Mouse (Mus musculus) layer of hippocampus, adult 11-12 months (tissue): Measurements from ENCODE around the gene Rnpepl1.
"Not testable (repeated sequence)": the region's sequence is repeated elsewhere in the genome, so short reads cannot be mapped to it uniquely, and the experiment has no call there.

ENCODE experiments used
- DNase-seq: peaks from one replicate; pipeline ENCODE4 v3.0.0; 2022; ENCODE audit warnings: low spot score

Rnpepl1 gene

DNA sequence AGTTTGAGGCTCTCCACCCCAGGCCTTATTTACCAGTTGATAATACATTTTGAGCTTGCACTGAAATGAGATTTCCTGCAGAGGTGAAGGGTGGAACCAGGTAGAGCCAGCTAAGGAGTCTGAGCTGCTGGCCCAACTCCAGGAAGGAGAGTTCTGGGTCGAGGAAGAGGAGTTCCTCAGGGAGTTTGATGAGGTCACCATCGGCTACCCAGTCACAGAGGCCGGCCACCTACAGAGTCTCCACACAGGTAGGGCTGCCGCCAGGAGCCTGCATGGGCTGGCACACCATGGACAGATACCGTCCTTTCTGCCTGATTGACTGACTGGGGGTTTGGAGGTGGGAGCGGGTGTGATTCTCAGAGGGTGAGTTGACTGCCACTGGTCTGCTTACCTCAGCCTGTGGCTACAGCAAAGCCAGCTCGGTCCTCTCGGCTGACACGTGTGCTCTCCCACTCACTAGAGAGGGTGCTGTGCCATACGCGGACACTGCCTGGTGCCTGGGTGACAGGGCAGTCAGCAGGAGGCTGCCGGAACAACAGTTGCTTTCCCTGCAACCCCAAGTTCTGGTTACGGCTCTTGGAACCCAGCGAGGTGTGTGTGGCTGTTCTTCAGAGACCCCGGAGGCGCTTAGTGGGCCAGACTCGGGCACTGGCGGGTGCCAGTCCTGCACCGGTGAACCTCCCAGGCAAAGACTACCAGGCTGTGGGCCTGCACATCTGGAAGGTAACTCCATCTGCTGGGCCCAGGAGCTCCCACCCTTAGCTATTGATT is 32.8 kb downstream of the Rnpepl1 start:
- DNase-seq: no peak

DNA sequence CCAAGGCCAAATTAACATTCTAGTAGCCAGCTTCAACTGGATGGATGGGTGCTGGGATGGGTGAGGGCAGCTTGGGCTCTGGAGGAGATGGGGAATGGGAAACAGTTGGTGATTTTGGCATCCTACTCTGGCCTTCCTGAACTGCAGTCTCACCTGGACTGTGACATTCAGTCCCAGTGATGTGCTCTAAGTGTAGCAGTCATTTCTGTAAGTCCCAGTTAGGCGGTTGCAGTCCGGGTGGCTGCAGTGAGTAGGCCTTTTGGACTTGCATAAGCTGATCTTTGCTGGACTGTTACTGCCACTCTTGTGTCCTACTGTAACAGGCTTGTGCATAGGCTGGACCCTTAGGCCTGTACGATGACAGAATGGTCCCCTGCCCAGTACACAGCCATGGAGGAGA is 37.4 kb downstream of the Rnpepl1 start:
- DNase-seq: no peak

DNA sequence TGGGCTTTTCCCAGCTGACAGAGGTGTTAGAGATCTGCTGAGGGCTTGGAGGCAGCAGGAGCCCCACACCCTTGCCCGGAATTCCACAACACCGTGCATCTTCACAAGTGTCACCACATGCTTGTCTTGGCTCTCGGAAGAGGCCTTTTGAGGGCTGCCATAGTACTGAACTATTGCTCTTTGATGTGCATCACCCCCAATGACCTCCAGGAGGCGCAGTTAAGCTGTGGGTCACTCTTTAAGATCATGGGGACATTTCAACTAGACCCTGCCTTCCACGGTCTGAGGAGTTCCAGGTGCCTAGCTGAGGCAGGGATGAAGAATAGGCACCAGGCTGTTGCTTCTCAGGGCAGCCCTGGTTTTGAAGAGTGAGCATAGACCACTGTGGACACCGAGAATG is 38.8 kb downstream of the Rnpepl1 start:
- DNase-seq: no peak

DNA sequence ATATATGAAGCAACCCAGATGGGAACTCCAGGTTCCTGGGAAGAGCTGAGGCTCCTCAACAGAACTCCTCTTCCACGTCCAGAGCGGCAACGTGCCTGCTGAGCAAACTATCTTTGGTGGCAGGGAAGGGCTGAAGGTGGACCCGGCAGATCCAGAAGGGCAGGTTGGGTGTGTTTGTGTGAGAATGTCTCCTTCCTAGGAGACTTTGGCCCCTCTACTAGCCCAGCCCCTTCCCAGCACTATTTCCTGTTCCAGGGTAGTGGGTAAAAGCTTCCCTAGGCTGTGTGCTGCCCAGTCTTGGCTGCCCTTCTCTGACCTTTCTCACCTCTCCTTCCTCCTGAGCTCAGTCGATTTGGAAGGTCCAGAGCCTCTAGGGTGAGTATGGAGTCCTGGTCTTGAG is 40.0 kb downstream of the Rnpepl1 start, which contains the start of gene Gpr35:
Gene Gpr35 (plus strand): TSS at position 259 of the 400 bp plus-strand sequence.
- no peak for DNase-seq

DNA sequence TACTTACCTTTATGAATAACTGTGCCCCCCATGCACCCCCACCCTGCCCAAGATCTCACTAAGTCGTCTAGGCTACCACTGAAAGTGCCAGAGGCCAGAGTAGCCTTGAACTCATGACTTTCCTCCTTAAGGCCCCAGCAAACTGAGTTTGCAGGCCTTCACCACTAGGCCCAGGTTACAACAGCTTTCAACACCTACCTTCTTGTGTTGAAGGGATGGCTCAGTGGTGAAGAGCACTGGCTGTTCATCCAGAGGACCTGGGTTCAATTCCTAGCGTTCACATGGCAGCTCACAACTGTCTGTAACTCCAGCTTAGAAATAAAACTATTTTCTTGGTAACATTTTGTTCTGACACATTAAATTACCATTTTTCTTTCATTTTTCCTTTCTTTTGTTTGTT is 43.1 kb downstream of the Rnpepl1 start:
- DNase-seq: no peak

DNA sequence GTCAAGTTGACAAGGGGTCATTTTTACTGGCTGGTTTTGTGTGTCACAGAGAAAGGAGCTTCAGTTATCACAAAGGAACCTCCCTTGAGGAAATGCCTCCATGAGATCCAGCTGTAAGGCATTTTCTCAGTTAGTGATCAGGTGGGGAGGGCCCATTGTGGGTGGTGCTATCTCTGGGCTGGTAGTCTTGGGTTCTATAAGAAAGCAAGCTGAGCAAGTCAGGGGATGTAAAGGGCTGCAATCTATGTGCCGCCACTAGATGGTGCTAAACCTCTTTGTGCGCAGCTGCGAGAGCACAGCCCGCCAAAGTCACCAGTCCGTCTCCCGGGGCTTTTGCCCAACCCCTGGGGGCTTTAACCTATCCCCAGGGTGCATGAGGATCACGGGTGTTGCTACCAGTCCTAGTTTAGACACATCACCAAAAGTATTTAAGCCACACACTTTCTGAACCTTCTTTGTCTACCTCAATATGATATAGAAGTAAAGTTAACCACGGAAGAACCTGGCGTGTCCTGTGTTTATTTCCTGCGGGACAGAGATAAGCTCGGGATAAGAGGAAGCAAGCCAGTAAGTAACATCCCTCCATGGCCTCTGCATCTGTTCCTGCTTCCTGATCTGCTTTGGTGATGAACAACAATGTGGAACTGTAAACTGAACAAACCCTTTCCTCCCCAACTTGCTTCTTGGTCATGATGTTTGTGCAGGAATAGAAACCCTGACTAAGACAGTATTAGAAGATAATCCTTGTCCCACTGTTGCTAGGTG is 46.2 kb downstream of the Rnpepl1 start:
- peak; percentile 77 for DNase-seq

DNA sequence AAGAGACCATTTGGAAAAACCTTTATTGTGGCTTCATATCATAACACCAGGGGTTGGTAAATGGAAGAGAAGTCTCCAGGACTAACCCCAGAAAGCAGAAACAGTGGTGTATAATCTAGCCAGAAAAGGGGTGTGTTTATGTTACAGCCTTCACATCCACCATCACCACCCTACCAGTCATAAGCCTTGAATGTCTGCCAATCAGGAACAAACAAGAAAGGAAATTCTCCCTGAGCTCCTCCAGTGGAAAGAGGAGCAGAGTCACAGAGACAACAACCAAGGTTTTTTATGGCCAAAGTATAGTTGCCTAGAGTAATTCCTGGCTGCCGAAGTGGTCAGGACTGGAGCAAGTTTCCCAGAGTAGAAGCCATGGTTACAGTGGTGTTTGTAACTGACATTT is 48.4 kb downstream of the Rnpepl1 start:
- DNase-seq: no peak

DNA sequence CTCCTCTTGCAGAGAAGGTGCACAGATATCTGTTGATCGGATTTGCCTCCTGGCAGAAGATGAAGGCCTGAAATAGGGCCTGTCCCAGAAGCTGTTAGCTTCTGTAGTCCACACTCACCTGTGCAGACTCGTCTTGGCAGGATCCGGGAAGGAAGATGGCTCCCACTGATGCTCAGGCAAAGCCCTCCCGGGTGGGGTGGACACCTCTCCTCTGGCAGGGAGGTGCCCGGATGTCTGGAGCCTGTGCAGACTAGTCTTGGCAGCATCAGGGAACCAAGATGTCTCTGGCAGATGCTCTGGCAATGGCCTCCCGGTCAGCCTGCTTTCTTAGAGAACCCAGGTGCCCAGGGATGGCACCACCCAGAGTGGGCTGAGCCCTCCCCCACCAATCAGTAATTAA is 60.2 kb downstream of the Rnpepl1 start:
- not testable (repeated sequence) for DNase-seq

DNA sequence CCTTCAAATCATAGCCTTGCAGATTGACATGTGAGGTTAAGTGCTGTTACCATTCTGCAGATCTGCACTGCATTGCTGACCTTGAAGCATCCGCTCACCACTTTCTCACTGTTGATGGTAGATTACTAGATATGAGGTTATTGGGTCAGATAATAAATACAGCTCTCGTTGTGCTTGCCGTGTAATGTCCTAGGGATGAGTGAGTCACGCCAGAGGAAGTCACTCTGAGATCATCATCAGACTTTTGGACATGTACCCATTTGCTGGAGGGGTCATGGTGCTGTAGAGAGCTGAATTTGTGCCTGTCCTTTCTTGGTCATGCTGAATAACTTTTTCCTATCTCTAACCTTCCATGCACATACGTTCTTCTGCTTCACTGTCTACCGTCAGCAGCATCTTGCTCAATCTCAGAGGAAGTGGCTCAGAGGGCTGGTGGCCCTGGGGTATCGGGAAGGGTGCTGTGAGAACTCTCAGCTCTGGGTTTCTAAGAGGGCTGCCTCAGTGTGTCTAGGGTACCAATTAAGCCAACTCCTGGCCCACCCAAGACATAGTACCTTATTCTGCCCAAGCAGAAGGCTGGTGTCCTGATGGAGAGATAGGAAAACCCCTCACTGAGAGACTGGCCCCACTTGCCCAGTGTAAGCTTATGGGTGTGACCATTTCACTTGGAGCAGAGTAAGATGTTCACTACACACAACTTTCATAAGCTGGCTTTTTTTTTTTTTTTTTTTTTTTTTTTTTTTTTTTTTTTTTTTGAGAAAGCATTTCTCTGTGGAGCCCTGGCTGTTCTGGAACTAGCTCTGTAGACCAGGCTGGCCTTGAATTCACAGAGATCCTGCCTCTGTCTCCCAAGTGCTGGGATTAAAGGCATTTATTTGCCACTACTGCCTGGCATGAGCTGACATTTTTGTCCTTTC is 61.6 kb downstream of the Rnpepl1 start:
- DNase-seq: no peak

DNA sequence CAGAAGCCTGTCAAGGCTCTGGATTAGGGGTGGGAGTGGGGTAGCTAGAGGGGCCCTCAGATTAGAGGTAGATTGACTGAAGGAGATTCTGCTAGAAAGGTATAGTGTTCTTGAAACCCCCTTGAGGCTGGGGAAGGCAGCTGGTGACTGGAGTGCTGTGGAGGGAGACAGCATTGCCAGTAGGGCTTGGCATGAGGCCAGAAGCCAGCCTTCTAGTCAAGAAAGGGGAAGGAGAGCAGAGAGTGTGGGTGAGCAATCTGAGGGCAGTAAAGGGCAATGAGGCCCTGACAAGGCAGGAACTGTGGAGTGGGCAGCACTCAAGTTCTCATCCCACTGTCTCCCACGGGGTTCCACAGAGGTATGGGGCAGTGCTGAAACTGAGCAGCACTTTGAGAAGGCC is 62.3 kb downstream of the Rnpepl1 start:
- DNase-seq: peak; percentile 57
